Mouse (Mus musculus) cerebellum, adult 18-20 months (tissue): ENCODE data around the gene Hist1h4h.

Source experiments
- DNase-seq, 2 experiments: peaks; one replicate each; pipeline ENCODE4 v3.0.0; 2021

Gene Hist1h4h

DNA sequence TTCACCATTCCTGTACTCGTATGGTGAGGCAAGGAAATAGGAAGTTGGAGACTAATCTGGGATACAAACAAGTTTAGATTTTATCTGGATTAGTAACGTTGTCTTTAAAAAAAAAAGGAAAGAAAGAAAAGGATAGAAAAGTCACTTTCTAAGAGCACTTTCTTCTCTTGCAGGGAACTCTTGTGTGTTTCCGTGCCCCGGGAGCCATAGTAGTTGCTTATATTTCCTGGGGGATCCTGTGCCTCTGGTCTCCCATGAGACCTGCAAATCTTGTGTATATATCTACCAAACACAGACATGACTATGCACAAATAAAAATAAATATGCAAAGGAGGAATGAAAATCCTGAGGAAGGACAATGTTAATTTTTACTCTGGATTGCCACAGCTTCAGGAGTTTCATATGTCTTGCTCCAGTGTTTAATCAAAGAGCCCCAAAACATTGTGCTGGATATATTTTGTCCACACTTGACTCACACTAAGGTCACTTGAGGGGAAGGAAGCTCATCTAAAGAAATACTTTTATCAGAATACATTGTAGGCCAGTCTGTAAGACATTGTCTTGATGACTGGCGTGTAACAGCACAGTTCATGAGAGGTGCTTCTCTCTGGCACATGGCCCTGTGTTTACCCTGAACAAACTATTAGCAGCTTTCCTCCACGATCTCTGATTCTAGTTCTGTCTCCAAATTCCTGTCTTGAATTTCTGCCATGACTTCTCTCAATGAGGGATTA is 46.2 kb downstream of the Hist1h4h start:
- DNase-seq, result no peak

DNA sequence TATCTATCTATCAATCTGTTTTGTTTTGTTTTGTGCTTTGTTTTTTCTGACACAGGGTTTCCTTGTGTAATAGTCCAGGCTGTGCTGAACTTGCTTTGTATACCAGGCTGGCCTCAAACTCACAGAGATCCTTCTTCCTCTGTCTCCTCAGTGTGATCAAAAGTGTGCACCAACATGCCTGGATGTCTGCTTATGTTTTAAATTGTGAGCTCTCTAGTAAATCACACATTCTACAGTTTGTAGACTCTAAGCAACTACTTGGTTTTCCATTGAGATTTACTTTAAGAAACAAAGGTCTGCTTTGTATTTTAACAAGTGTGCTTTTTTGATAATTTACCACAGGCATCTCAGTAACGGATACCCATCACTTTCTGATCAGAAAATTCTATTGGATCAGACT is 47.0 kb downstream of the Hist1h4h start:
- DNase-seq, result no peak
